Mouse (Mus musculus): Measurements from ENCODE around the gene Cks1b. TPM values are rescaled to one million over a fixed set of nuclear protein-coding genes. Genes with fewer than 3 reads are reported as not detected.

The Cks1b gene
- total and polyA plus RNA-seq, 3 experiments, result 177 to 438 (median 271) TPM

GRCm38 (mm10) chr3:89449541-89449940, 31.4 kb upstream of the Cks1b start (continued):
- TF ChIP-seq EP300 (IDR thresholded peaks at IDR 0.05; ENCODE audit: low read depth in 1 of 2, low read length in 2 of 2), result no peak; a peak in 1 of 4 replicates
- TF ChIP-seq ZMIZ1 (IDR thresholded peaks at IDR 0.05; ENCODE audit: low read depth, low read length), result no peak

- DNase-seq (ENCODE audit: low read depth, low spot score), result peak; percentile 98
- Histone ChIP-seq H3K36me3 (ENCODE audit: control insufficient read depth in 1 of 2, insufficient read depth in 2 of 2, low read length in 2 of 2) (peaks cover 0 to 3% of the 10 kb centered on the region in 2 experiments; a peak in 2 of 4 replicates), H3K4me1 (ENCODE audit: control insufficient read depth in 1 of 2, insufficient read depth in 2 of 2, low read length in 2 of 2) (peaks cover 0 to 8% of the 10 kb centered on the region in 2 experiments; a peak in 2 of 4 replicates), H3K27ac (ENCODE audit: control insufficient read depth, low read depth, low read length) (peak overlapping the region; percentile 65), H3K9ac (ENCODE audit: control insufficient read depth, low read depth, low read length, poor library complexity, severe bottlenecking) (peak overlapping the region; percentile 58), H3K9me3 (replicated peaks; ENCODE audit: insufficient read depth, low read length) (no peaks in the 10 kb centered on the region), H3K79me2 (ENCODE audit: control insufficient read depth, insufficient read depth, low read length, poor library complexity) (no peaks in the 10 kb centered on the region), H3K4me3 (ENCODE audit: control insufficient read depth in 1 of 2, insufficient read depth in 1 of 2, low read depth in 2 of 2, low read length in 2 of 2) (peak overlapping the region; percentile 33 to 43), H3K27me3 (ENCODE audit: control insufficient read depth in 1 of 2, insufficient read depth in 2 of 2, low read length in 2 of 2) (no peaks in the 10 kb centered on the region)
- TF ChIP-seq SIN3A (IDR thresholded peaks at IDR 0.05; ENCODE audit: low read length) (peak; percentile 100), E2F4 (IDR thresholded peaks at IDR 0.05; ENCODE audit: borderline replicate concordance, low read depth, low read length) (no peak), EP300 (IDR thresholded peaks at IDR 0.05; ENCODE audit: low read depth in 1 of 2, low read length in 2 of 2) (peak in 1 of 2 experiments; percentile 78; a peak in 3 of 4 replicates), NELFE (IDR thresholded peaks at IDR 0.05; ENCODE audit: low read depth, low read length) (peak; percentile 71), POLR2A (IDR thresholded peaks at IDR 0.05; ENCODE audit: control insufficient read depth in 1 of 2, insufficient read depth in 1 of 2, low read depth in 1 of 2, low read length in 2 of 2, poor library complexity in 1 of 2) (peak in 1 of 2 experiments; percentile 73; a peak in 2 of 4 replicates), ZNF384 (IDR thresholded peaks at IDR 0.05; ENCODE audit: low read depth, low read length) (peak; percentile 100), USF1 (IDR thresholded peaks at IDR 0.05; ENCODE audit: low read depth, low read length) (peak; percentile 27; the same call in 1 of the 2 replicates), CHD2 (IDR thresholded peaks at IDR 0.05; ENCODE audit: low read length) (no peak), ETS1 (IDR thresholded peaks at IDR 0.05; ENCODE audit: low read depth, low read length) (peak; percentile 86), GABPA (IDR thresholded peaks at IDR 0.05; ENCODE audit: low read depth, low read length) (peak; percentile 53; the same call in 1 of the 2 replicates), MYC (IDR thresholded peaks at IDR 0.05; ENCODE audit: low read depth, low read length) (peak; percentile 67), MYB (IDR thresholded peaks at IDR 0.05; ENCODE audit: low read depth, low read length) (peak; percentile 37), TBP (IDR thresholded peaks at IDR 0.05; ENCODE audit: low read depth, low read length) (peak; percentile 84), ZMIZ1 (IDR thresholded peaks at IDR 0.05; ENCODE audit: low read depth, low read length) (no peak), MAZ (IDR thresholded peaks at IDR 0.05; ENCODE audit: low read depth, low read length) (peak; percentile 90; the same call in 1 of the 2 replicates), UBTF (IDR thresholded peaks at IDR 0.05; ENCODE audit: borderline replicate concordance, insufficient read depth, low read depth, low read length) (no peak), ZKSCAN1 (IDR thresholded peaks at IDR 0.05; ENCODE audit: low read depth, low read length) (peak; percentile 90; the same call in 1 of the 2 replicates), HCFC1 (IDR thresholded peaks at IDR 0.05; ENCODE audit: low read depth, low read length) (peak; percentile 83), SMC3 (IDR thresholded peaks at IDR 0.05; ENCODE audit: low read depth, low read length) (no peak), KAT2A (conservative IDR thresholded peaks at IDR 0.05; ENCODE audit: low read depth, low read length) (no peak), GATA1 (IDR thresholded peaks at IDR 0.05; ENCODE audit: low read depth, low read length) (peak; percentile 65), MAFK (IDR thresholded peaks at IDR 0.05; ENCODE audit: borderline replicate concordance, low read depth, low read length) (0 out of 2 replicates have a peak, but pooled peaks have one; percentile 18), NRF1 (IDR thresholded peaks at IDR 0.05; ENCODE audit: insufficient read depth, low read depth, low read length, poor library complexity, severe bottlenecking) (no peak), CTCF (IDR thresholded peaks at IDR 0.05 in 2 of 3, conservative IDR thresholded peaks at IDR 0.05 in 1 of 3; ENCODE audit: control insufficient read depth in 1 of 3, insufficient read depth in 1 of 3, low read depth in 2 of 3, low read length in 3 of 3, poor library complexity in 1 of 3, severe bottlenecking in 1 of 3) (no peak), JUND (IDR thresholded peaks at IDR 0.05; ENCODE audit: low read depth, low read length) (no peak), POLR2AphosphoS5 (IDR thresholded peaks at IDR 0.05; ENCODE audit: borderline replicate concordance, low read depth, low read length) (no peak), BHLHE40 (IDR thresholded peaks at IDR 0.05; ENCODE audit: borderline replicate concordance, low read depth, low read length) (peak; percentile 30; the same call in 1 of the 2 replicates), ZC3H11A (IDR thresholded peaks at IDR 0.05; ENCODE audit: low read depth, low read length) (no peak), MXI1 (IDR thresholded peaks at IDR 0.05; ENCODE audit: low read depth, low read length) (peak; percentile 91), USF2 (IDR thresholded peaks at IDR 0.05; ENCODE audit: borderline replicate concordance in 1 of 2, insufficient read depth in 1 of 2, low read depth in 1 of 2, low read length in 2 of 2) (no peak), TCF12 (IDR thresholded peaks at IDR 0.05; ENCODE audit: low read depth, low read length) (peak; percentile 49), TAL1 (IDR thresholded peaks at IDR 0.05; ENCODE audit: low read length) (no peak)
Observed at GRCm38 (mm10) chr3:89448720-89449537, 30.7 kb upstream of the Cks1b start.
